Mouse (Mus musculus): ENCODE data around the gene Rab11fip5.
A peak's percentile ranks its signal among the peaks of the same experiment; 100 is the strongest.

Gene Rab11fip5

DNA sequence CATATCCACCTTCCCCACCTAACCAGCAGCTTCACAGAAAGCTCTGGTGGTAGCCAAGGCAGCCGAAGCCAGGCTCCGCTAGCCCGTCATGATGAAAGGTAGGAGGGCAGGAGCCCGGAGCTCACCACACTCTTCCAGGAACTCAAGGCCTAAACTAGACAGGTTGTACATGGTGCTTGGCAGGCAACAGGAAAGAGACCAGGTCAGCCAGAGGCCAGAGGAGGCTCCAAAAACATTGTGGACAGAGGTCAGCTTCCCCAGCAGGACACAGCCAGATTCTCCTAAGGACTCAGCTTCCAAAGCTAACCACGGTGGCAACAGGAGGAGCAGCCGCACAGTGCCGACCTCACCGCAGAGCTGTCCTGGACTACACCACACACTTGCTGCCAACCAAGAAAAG is 31.4 kb downstream of the Rab11fip5 start:
- no peak for DNase-seq

DNA sequence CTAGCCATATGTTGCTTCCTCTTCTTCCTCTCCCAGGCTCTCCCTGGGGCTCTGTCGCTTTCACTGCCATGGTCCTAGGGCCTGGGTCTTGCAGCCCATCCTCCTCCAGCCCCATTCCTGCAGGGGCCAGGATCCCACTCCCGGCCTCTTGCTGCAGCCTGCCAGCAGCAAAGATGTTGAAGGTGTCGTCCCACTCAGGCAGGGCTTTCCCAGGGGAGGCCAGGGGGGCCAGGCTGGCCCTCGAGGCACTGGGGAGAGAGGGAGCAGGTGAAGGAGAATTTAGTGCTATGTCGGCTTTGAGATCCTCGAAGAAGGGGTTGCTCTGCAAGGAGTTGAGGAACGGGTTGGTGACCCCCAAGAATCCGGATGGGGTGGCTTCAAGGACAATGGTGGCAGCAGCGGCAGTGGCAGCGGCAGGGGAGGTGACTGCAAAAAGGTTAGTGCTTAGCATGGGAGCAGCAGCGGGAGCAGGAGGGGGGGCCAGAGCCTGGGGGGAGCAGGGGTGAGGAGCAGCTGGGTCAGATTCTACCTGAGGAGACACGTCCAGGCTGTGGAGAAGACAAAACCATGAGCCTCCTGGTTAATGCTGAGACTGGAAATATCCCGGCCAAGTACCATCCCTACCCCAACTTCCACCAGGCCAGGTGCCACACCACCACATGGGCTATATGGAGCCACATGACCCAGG is 32.5 kb downstream of the Rab11fip5 start:
- DNase-seq = no peak

DNA sequence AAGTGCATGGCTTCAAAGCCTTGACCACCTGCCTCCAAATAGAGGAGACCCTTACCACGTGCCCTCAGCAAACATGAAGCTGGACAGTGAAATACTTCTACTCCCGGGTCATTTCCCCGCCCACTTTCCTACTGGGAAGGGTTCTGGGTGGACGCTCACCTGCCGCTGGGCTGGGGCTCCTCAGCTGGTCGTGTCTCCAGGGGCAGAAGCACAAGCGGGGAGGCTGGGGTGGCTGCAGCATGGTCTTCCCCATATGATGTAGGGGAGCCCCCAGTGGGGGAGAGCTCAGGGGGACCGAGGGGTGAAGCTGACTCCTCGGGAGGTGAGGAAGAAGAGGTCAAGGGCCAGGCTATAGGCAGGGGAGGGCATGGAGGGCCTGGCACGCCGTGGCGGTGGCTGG is 34.2 kb downstream of the Rab11fip5 start:
- no peak for DNase-seq

DNA sequence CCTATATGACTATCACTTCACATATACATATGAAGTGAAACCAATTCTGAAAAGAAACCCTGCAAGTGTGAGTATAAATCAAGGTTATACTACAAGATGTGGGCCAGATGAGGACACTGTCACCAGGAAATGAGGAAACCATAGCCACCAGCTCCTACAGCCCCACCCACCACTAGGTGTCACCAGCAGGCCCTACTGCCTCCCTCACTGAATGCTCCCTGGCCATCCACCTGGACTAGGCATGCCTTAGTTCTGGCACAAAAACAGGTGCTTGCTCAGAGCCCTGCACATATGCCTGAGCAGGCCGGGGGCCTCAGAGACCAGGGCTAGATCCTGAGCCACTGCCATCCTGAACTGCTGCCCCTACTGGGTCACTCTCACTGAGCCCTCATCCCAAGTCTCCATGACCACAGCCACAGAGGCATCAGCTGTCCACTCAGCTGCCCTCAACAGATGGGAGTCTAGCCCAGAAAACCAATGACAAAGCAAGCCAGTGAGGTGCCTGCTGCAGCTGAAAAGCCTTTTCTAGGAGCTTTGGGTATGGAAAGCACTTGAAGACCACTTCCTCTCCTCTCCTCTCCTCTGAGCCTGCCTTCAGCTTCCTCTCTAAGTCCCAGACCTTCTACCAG is 35.0 kb downstream of the Rab11fip5 start:
- no peak for DNase-seq

DNA sequence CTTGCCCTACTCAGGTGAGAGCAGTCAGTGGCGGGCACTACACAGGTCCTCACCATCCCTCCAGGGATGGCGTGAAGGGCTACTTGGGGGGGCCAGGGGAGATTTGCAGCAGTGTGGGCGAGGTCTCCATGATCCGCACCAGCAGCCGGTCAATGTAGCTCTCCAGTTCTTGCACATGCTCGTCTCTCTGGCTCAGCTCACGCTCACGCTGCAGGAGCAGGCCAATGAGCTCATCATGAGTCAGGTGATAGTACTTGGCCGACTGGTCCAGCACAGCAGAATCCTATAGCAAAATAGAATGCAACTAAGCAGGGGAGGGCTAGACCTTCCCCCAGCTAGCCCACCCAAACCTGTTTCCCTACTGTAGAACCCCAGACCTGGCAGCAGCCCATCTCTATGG is 37.5 kb downstream of the Rab11fip5 start:
- no peak for DNase-seq

DNA sequence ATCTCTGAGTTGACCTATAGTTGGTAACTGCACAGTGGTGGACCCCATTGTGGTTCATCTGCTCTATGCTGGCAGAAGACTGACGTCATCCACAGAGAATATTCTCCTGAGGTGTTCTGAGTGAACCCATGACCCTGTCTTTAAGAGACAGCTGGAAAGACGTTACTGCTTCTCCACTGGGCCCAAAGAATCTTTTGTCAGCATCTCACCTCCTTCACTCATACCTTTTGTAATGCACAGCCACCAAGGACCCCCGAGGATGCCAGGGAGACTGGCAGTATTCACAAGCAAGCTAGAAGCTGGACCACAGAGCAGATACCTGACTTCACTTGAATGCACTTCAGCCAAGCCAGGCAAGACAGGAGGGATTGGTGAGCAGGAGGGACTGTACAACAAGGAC is 39.1 kb downstream of the Rab11fip5 start:
- DNase-seq = no peak

DNA sequence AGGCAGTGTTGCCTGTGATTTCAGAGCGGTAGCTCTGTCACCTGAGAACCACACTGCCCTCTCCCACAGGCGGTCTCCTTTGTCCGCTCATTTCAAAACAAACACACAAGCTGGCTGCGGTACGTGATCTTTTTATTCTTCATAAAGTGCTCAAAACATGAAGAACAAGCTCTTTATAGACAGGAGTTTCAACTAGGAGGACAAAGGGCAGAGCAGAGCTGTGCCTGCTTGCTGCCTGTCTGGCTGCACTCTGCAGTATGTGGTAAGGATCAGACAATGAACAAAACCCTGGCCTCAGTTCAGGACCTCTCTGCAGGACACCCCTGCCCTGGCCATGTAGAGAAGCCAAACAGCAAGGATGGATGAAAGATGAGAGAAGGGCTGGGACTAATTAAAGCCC is 39.6 kb downstream of the Rab11fip5 start:
- DNase-seq = no peak

DNA sequence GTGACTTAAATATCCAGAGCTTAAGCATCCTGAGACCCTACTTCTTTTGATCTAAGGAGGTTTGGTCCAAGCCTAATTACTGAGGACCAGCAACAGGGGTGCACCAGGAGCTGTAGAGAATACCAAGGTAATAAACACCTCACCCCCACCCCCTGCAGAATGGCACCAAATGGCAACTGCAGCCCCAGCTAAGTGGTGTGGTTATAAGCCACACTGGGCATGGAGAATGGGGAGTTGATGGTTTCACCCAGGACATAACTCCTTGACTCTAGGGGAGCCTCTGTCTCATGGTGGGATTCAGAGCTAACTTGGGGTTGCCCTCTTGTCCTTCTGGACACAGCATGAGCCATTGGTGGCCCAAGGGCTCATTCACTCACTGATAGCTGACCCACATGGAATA is 40.2 kb downstream of the Rab11fip5 start:
- DNase-seq = no peak

DNA sequence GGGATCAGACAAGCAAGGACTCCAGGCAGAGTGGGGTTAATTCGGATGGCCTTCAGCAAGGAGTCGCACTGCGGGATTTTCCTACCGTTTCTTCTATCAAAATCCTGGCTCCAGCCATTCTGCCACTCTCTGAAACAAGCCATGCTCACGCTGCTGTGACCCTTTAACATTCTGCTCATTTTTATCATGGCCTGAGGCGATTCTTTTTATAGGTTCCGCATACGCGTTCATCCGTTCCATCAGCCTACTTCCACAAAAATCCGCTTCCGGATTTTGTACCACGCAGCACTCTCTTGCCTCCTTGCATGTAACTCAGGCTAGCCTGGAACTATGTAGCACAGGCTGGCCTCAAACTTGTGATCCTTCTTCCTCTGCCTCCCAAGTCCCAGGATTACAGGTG is 40.7 kb downstream of the Rab11fip5 start:
- peak in 1 of 2 experiments; percentile 22 for DNase-seq

DNA sequence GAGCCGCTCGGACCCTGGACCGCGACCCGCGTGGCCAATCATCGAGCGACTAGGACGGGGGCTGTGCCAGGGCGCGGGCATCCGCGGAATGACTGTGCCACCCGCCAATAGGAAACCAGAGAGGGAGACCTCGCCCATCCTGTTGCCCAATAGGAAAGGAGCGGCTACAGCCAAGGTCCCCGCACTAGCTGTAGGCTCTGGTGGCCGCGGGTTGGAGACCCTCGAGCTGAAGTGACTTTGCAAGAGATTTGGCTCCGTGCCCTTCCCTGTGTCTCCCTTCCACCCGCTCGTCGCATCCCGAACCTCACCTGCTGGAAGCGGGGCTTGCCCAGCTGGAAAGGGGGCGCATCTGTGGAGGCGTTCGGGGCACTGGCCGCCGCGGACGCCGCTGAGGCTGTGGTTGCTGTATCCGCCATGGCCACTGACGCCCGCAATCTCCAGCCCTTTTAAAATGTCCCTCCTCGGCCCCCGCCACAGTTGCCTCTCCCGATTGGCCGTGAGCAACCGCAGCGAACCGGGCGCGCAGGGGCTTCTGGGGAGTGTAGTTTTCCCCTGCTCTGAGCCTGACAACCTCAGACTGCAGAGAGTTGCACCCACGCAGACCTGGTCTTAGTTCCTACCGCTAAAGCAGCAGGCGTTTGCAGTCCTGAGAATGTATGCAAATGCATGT is 41.3 kb downstream of the Rab11fip5 start, which contains the start of gene Sfxn5:
Gene Sfxn5, minus strand, starts transcription at position 423 of the 670 bp plus-strand sequence.
- DNase-seq = peak; percentile 87 to 91

DNA sequence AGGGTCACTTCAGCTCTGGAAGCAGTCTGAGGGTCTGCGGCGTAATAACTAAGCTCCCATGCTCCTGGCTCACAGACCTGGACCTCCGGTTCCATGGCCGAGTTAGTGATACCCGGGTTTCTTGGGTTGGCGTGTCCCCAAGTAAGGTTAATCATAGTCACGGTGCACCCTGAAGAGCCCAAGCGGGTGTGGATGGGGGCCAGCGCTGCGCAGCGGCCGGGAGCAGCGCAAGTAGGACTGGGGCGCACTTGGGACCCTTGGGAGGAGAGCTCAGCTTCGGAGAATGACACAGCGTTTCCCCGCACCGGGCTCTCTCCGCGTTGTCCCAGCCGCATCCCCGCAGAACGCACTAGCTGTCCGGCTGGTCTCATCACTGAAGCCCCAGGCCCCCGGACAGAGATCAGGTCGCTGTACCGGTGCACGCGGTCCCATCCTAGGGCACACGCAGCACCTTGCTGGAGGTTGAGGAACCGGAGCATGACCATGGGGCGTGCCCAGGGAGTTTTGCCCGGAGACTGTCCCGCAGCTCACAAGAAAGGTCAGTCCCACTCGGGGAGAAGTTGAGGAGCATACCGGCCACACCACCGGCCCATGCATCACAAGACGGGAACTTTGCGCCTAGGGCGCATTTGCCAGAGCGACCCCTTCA is 42.0 kb downstream of the Rab11fip5 start:
- DNase-seq = no peak

DNA sequence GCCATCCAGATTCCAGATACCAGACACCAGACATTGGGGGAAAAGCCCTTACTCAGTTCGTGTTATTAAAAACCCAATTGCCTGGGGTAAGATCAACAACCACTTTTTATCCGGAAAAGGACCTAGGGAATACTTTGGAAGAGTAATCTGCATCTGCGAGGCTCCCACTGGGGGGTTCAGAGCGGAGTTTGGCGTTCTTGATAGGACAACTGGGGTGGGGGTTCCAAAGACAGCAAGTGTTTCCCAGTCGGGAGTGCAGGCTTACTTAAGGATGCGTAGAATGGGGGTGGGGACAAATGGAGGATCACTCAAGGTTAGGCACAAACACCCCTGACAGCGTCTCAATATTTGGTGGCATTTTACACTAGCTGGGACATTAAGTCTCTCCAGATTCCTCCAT is 42.7 kb downstream of the Rab11fip5 start:
- DNase-seq = no peak

DNA sequence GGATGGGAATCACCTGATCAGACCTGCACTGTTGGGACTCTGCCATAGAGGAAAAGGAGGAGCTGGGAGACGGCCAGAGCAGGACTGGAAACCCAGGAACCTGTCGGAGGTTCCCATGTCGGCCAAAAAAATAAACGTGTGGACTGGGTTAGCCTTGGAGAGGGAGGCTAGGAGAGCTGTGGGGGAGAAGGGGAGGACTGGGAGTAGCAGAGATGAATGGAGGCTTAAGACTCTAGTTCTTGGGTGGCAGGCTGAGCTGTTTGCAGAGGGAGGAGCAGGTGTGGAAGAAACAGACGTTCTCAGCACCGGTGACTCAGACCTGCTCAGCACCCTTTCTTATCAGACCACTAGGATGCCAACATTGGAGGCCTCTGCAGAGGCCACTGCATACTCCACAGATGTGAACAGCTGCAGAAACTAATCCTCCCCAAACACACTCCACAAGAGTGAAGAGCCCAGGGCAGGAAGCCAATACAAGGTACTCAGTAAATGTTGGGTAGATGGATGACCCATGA is 43.2 kb downstream of the Rab11fip5 start:
- DNase-seq = no peak

DNA sequence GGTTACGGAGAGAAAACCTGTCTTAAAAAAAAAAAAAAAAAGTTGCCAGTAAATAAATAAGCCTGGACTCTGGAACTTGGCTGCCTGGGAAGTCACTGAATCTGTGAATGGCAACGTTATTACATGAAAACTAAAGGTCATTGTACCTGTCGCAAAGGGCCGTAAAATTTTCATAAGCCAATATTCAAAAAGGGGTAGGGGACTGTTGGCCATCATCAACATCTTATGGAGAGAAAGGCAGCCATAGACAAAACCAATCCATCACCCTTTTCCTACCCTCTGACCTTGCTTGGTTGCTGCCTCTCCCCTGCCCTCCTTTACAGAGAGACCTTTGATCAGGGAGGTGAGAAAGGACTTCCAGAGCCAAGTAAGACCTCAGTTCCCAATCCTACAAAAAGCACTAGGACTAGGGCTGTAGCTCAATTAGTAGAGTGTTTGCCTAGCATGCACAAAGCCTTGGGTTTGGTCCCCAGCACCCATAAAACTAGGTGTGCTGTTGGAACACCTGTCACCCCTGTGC is 44.7 kb downstream of the Rab11fip5 start:
- DNase-seq = no peak

DNA sequence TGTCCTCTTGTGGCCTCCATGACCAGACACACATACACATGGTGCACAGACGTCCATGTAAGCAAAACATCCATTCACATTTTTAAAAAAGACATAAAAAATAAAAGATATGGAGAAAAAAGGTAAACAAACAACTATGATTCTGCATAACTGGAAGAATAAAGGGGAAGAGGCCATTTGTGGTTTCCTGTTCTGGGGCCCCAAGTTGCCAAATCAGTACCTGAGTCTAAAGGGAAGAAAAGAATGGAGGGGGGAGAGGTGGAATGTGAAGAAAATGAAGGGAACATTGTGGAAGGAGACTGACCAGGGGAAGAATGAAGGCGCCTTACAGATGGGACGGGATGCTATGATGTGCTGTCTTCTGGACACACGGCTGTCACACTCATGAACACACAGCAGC is 47.9 kb downstream of the Rab11fip5 start:
- no peak for DNase-seq

DNA sequence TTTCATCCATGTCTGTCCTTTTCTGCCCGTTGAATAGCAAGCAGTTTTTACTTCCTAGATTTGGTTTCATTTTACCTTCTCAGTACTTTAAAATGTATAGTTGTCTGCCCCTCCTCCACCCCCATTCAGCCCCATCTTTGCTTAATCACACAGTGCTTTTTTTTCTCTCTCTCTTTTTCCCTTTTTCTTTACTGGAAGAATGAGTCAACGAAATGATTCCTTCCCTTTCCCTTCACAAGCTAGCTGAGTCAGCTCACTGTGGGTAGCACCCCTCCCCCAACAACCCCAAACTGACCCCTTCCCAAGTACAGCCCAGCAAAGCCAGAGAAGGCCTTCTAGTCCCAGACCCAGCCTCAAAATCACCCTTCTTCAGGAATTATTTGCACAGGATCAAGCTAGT is 49.3 kb downstream of the Rab11fip5 start:
- DNase-seq = no peak

DNA sequence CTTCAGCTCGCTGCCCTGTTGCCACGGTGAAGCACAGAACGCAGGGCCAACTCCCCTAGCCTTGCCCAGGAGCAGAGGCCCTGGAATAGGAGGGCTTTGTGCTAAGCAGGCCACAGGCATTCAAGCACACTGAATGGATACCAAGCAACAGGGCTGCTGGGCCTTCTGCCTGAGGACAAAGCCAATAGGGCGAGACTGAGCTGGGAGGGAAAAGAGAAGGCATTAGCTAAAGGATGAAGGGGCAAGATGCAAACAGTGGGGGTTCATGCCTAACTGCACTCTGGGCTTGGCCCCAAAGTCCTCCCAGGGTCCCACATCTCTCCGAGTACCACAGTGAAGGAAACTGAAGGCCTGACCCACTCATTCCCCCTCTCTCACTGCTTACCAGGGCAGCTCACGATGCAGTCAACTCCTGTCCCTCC is 54.0 kb downstream of the Rab11fip5 start:
- DNase-seq = no peak

DNA sequence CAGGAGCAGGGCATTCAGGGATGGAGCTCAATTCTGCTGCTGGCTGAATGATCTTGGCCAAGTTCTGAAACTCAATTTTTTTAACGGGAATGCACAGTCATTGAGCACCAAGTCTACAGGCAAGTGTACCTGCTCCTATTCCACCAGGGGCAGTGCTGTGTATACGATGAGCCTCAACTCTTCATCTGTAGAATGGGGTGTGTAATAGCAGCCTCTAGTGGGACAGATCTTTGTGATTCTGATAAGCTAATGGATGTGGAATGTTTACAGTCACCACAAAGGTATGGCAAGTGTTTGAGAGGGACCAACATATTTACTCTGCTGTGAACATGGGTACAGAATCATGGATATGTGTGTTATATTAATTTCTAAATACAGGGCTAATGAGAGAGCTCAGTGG is 58.2 kb downstream of the Rab11fip5 start:
- DNase-seq = no peak

DNA sequence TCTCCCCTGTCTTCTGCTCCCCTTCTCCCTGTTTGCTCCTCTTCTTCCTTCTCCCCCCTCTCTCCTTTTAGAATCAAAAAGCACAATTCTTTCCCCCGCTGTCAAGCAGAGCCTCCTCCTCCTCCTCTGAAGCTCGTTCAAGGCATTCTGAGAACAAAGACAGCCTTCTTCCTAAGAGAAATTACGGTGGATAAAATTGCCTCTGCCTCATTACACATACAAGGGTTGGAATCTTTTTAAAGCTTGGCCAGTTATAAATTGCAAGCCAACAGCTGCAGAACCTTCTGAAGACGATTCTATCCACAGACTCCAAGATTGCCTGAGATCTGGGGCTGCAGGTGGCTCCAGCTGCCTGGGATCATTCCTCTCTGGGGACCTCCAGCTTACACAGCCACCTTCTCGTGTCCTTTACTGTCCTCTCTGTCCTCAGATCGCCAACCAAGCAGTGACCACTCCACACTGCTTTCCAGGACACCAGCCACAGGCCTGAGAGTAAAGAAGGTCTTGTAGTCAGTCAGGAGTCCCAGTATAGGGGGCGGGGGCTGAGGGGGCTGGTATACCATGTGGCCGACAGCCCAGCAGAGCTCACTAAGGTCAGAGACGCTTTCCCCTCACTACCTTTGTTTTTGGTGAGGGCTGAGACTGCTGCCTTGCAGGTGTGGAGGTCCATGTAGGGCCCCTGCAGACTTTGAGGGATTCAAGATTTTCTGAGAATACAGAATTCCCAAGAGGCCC is 60.2 kb downstream of the Rab11fip5 start:
- no peak for DNase-seq

DNA sequence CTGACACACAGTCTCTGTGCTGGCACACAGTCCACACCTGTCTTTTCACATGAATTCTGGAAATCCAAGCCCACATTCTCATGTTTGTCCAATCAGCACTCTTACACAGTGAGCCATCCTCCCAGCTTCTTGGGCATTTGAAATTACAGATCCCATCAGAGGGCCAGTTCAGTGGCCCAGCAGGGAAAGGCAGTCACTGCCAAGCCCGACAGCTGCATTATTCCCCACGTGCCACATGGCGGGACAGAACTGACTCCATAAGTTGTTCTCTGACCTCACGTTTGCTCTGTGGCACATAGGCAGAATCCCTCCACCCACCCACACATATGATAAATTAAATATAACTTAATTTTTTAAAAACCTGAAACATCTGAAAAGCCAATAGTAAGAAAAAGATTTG is 66.5 kb downstream of the Rab11fip5 start:
- no peak for DNase-seq

DNA sequence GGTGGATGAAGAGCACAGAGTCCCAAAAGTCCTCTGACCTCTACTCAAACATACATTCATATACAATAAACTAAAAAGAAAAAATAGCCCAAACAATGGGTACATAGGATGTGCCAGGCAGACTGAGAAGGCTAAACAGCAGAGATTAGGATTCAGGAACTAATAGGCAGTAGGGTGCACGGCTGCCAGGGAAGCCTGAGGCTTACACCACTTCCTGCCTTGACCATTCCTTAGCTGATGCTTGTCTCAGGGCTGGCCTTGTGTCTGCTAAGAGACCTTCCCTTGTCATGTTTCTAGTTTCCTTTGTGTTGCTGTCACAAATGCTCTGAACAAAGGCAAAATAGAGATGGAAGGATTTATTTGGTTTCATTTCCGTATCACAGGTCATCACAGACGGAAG is 68.1 kb downstream of the Rab11fip5 start:
- DNase-seq = no peak

DNA sequence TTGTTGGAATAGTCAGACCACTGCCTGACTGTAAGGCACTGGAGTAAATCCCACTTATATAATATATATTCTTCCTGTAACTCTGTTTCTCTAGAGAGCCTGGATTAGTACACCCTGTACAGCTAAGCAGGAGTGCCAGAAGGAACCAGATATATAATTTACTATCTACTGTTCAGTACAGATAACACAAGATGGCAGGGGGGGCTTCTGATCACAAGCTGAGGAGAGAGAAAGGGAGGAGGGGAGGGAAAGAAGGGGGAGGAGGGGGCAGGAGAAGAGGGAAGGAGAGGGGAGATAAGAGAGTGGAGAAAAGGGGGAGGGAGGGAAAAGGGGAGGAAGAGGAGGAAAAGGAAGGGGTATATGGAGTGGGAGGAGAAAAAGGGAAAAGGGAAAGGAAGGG is 68.6 kb downstream of the Rab11fip5 start:
- DNase-seq = no peak

DNA sequence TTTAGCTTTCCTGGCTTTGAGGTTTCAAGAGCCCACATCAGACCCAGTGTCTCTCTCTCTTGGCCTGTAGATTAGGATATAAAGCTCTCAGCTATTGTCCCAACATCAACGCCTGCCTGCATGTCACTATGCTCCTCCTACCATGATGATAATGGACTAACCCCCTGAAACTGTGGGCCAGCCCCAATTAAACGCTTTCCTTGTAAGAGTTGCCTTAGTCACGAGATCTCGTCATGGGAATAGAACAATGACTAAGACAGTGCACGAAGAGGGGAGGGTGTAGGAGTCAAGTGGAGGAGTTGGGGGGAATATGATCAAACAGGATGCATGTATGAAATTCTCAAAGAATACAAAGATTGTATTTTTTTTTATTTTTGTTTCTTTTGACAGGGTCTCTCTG is 69.5 kb downstream of the Rab11fip5 start:
- DNase-seq = no peak
